Mouse (Mus musculus) MEL (cell line): ENCODE results near the gene Bpgm. TPM values are rescaled to one million over a fixed set of nuclear protein-coding genes. Genes with fewer than 3 reads are reported as not detected.

Source experiments
- DNase-seq: peaks from one replicate; pipeline ENCODE4 v3.0.0; 2011; ENCODE audit warnings: low read depth, low spot score
- H3K27ac ChIP-seq: 2 replicates; pipeline ENCODE4 v1.5.1; 2012; ENCODE audit warnings: low read depth, mild to moderate bottlenecking, control low read depth, low read length, moderate library complexity; ENCODE audit not compliant: control insufficient read depth
- H3K27me3 ChIP-seq, 2 experiments: fragments of 150-350 bp in 1 of 2; sonication (generic) in 1 of 2; 2 replicates each; pipeline ENCODE4 v1.6.1; 2012; ENCODE audit warnings: low read length in 2 of 2, mild to moderate bottlenecking in 2 of 2, improper control_type of control experiment in 1 of 2, moderate library complexity in 1 of 2; ENCODE audit not compliant: insufficient read depth in 2 of 2, control insufficient read depth in 1 of 2
- H3K36me3 ChIP-seq, 2 experiments: 2 replicates each; pipeline ENCODE4 v1.6.1; 2012 to 2014; ENCODE audit warnings: low read length in 2 of 2, improper control_type of control experiment in 1 of 2, inconsistent platforms in 1 of 2, mild to moderate bottlenecking in 1 of 2; ENCODE audit not compliant: insufficient read depth in 2 of 2, control insufficient read depth in 1 of 2
- H3K4me1 ChIP-seq, 2 experiments: fragments of 150-350 bp in 1 of 2; sonication (generic) in 1 of 2; 2 replicates each; pipeline ENCODE4 v1.6.1; 2012; ENCODE audit warnings: low read length in 2 of 2, improper control_type of control experiment in 1 of 2, mild to moderate bottlenecking in 1 of 2; ENCODE audit not compliant: insufficient read depth in 2 of 2, control insufficient read depth in 1 of 2
- H3K4me3 ChIP-seq, 2 experiments: fragments of 150-350 bp in 1 of 2; sonication (generic) in 1 of 2; 2 replicates each; pipeline ENCODE4 v1.5.1; 2012; ENCODE audit warnings: low read depth in 2 of 2, low read length in 2 of 2, mild to moderate bottlenecking in 2 of 2, moderate library complexity in 2 of 2, control low read depth in 1 of 2, improper control_type of control experiment in 1 of 2; ENCODE audit not compliant: control insufficient read depth in 1 of 2, insufficient read depth in 1 of 2
- H3K79me2 ChIP-seq: 2 replicates; pipeline ENCODE4 v1.6.1; 2012; ENCODE audit warnings: mild to moderate bottlenecking, low read length, moderate library complexity; ENCODE audit not compliant: control insufficient read depth, poor library complexity, insufficient read depth
- H3K9ac ChIP-seq: 2 replicates; pipeline ENCODE4 v1.6.1; 2012; ENCODE audit warnings: low read depth, mild to moderate bottlenecking, control low read depth, low read length, moderate library complexity; ENCODE audit not compliant: control insufficient read depth, poor library complexity, severe bottlenecking
- H3K9me3 ChIP-seq: fragments of 150-350 bp; sonication (generic); replicated peaks from 2 replicates; pipeline ENCODE4 v1.6.1; 2012; ENCODE audit warnings: mild to moderate bottlenecking, low read length, improper control_type of control experiment, moderate library complexity; ENCODE audit not compliant: insufficient read depth
- BHLHE40 ChIP-seq: IDR thresholded peaks from 2 replicates; pipeline ENCODE4 v1.6.1; 2012; ENCODE audit warnings: low read depth, mild to moderate bottlenecking, inconsistent platforms, low read length, improper control_type of control experiment, borderline replicate concordance
- CHD1 ChIP-seq: IDR thresholded peaks from 2 replicates; pipeline ENCODE4 v1.6.1; 2012; ENCODE audit warnings: low read depth, mild to moderate bottlenecking, inconsistent platforms, low read length, improper control_type of control experiment
- CHD2 ChIP-seq: IDR thresholded peaks from 2 replicates; pipeline ENCODE4 v1.6.1; 2011; ENCODE audit warnings: low read length, improper control_type of control experiment
- CTCF ChIP-seq, 3 experiments: IDR thresholded peaks in 2 of 3; conservative IDR thresholded peaks in 1 of 3; 2 replicates each; pipeline ENCODE4 v1.5.1; 2011 to 2012; ENCODE audit warnings: low read length in 3 of 3, low read depth in 2 of 3, mild to moderate bottlenecking in 2 of 3, improper control_type of control experiment in 1 of 3, inconsistent platforms in 1 of 3, mixed read lengths in 1 of 3, moderate library complexity in 1 of 3; ENCODE audit not compliant: control insufficient read depth in 1 of 3, insufficient read depth in 1 of 3, poor library complexity in 1 of 3, severe bottlenecking in 1 of 3
- E2F4 ChIP-seq: IDR thresholded peaks from 2 replicates; pipeline ENCODE4 v1.6.1; 2011; ENCODE audit warnings: low read depth, low read length, improper control_type of control experiment, borderline replicate concordance
- ELF1 ChIP-seq: IDR thresholded peaks from 2 replicates; pipeline ENCODE4 v1.6.1; 2014; ENCODE audit warnings: low read depth, mild to moderate bottlenecking, inconsistent platforms, low read length, improper control_type of control experiment, moderate library complexity
- EP300 ChIP-seq, 2 experiments: IDR thresholded peaks; 2 replicates each; pipeline ENCODE4 v1.6.1; 2011; ENCODE audit warnings: improper control_type of control experiment in 2 of 2, low read length in 2 of 2, low read depth in 1 of 2, mild to moderate bottlenecking in 1 of 2
- GABPA ChIP-seq: IDR thresholded peaks from 2 replicates; pipeline ENCODE4 v1.6.1; 2012; ENCODE audit warnings: low read depth, mild to moderate bottlenecking, inconsistent platforms, low read length, improper control_type of control experiment, moderate library complexity
- GATA1 ChIP-seq: IDR thresholded peaks from 2 replicates; pipeline ENCODE4 v1.6.1; 2011; ENCODE audit warnings: low read depth, low read length, improper control_type of control experiment
- HCFC1 ChIP-seq: IDR thresholded peaks from 2 replicates; pipeline ENCODE4 v1.6.1; 2012; ENCODE audit warnings: low read depth, mild to moderate bottlenecking, inconsistent platforms, low read length, improper control_type of control experiment, moderate library complexity
- JUND ChIP-seq: IDR thresholded peaks from 2 replicates; pipeline ENCODE4 v1.6.1; 2011; ENCODE audit warnings: low read depth, mild to moderate bottlenecking, improper control_type of control experiment, low read length
- MAFK ChIP-seq: IDR thresholded peaks from 2 replicates; pipeline ENCODE4 v1.6.1; 2011; ENCODE audit warnings: low read depth, mild to moderate bottlenecking, low read length, improper control_type of control experiment, borderline replicate concordance
- MAX ChIP-seq: IDR thresholded peaks from 2 replicates; pipeline ENCODE4 v1.6.1; 2011; ENCODE audit warnings: low read length, improper control_type of control experiment
- MEF2A ChIP-seq: IDR thresholded peaks from 2 replicates; pipeline ENCODE4 v1.6.1; 2014; ENCODE audit warnings: low read depth, mild to moderate bottlenecking, inconsistent platforms, low read length, improper control_type of control experiment; ENCODE audit not compliant: poor library complexity, insufficient replicate concordance, severe bottlenecking; ENCODE audit errors: extremely low read depth
- MXI1 ChIP-seq: IDR thresholded peaks from 2 replicates; pipeline ENCODE4 v1.6.1; 2011; ENCODE audit warnings: mild to moderate bottlenecking, low read depth, low read length, improper control_type of control experiment
- MYB ChIP-seq: IDR thresholded peaks from 2 replicates; pipeline ENCODE4 v1.6.1; 2011; ENCODE audit warnings: mild to moderate bottlenecking, low read depth, low read length, improper control_type of control experiment
- NRF1 ChIP-seq: IDR thresholded peaks from 2 replicates; pipeline ENCODE4 v1.6.1; 2014; ENCODE audit warnings: low read depth, mild to moderate bottlenecking, inconsistent platforms, low read length, improper control_type of control experiment, moderate library complexity; ENCODE audit not compliant: poor library complexity, insufficient read depth, severe bottlenecking
- POLR2A ChIP-seq, 2 experiments: IDR thresholded peaks; 2 replicates each; pipeline ENCODE4 v1.6.1; 2011 to 2012; ENCODE audit warnings: low read length in 2 of 2, mild to moderate bottlenecking in 2 of 2, control low read depth in 1 of 2, improper control_type of control experiment in 1 of 2, low read depth in 1 of 2, moderate library complexity in 1 of 2; ENCODE audit not compliant: control insufficient read depth in 1 of 2, insufficient read depth in 1 of 2, poor library complexity in 1 of 2
- POLR2AphosphoS5 ChIP-seq: IDR thresholded peaks from 2 replicates; pipeline ENCODE4 v1.6.1; 2012; ENCODE audit warnings: low read depth, borderline replicate concordance, mild to moderate bottlenecking, inconsistent platforms, low read length, moderate library complexity, mixed read lengths
- RAD21 ChIP-seq: IDR thresholded peaks from 2 replicates; pipeline ENCODE4 v1.6.1; 2011; ENCODE audit warnings: mild to moderate bottlenecking, low read depth, low read length, improper control_type of control experiment
- TAL1 ChIP-seq: IDR thresholded peaks from 2 replicates; pipeline ENCODE4 v1.6.1; 2012; ENCODE audit warnings: mild to moderate bottlenecking, inconsistent platforms, low read length, moderate library complexity, mixed read lengths
- TBP ChIP-seq: IDR thresholded peaks from 2 replicates; pipeline ENCODE4 v1.8.0; 2011; ENCODE audit warnings: low read depth, low read length, improper control_type of control experiment
- TCF12 ChIP-seq: IDR thresholded peaks from 2 replicates; pipeline ENCODE4 v1.6.1; 2014; ENCODE audit warnings: low read depth, mild to moderate bottlenecking, inconsistent platforms, low read length, improper control_type of control experiment, moderate library complexity
- UBTF ChIP-seq: IDR thresholded peaks from 2 replicates; pipeline ENCODE4 v1.6.1; 2012; ENCODE audit warnings: low read depth, mild to moderate bottlenecking, inconsistent platforms, low read length, improper control_type of control experiment, moderate library complexity, borderline replicate concordance; ENCODE audit not compliant: insufficient read depth
- USF2 ChIP-seq, 2 experiments: IDR thresholded peaks; 2 replicates each; pipeline ENCODE4 v1.6.1; 2011 to 2012; ENCODE audit warnings: improper control_type of control experiment in 2 of 2, low read length in 2 of 2, borderline replicate concordance in 1 of 2, inconsistent platforms in 1 of 2, low read depth in 1 of 2, mild to moderate bottlenecking in 1 of 2; ENCODE audit not compliant: insufficient read depth in 1 of 2
- ZC3H11A ChIP-seq: IDR thresholded peaks from 2 replicates; pipeline ENCODE4 v1.6.1; 2012; ENCODE audit warnings: low read depth, mild to moderate bottlenecking, inconsistent platforms, low read length, improper control_type of control experiment
- ZKSCAN1 ChIP-seq: IDR thresholded peaks from 2 replicates; pipeline ENCODE4 v1.6.1; 2012; ENCODE audit warnings: low read depth, mild to moderate bottlenecking, inconsistent platforms, low read length, improper control_type of control experiment, moderate library complexity
- ZMIZ1 ChIP-seq: IDR thresholded peaks from 2 replicates; pipeline ENCODE4 v1.6.1; 2012; ENCODE audit warnings: low read depth, mild to moderate bottlenecking, inconsistent platforms, low read length, improper control_type of control experiment, moderate library complexity
- ZNF384 ChIP-seq: IDR thresholded peaks from 2 replicates; pipeline ENCODE4 v1.6.1; 2012; ENCODE audit warnings: low read depth, mild to moderate bottlenecking, inconsistent platforms, low read length, improper control_type of control experiment
- polyA plus RNA-seq, 2 experiments: library from polyadenylated mRNA; stranded (reverse) in 1 of 2; unstranded in 1 of 2; fragments of >175 nt in 1 of 2; fragments of >200 nt in 1 of 2; gene quantifications; 2 replicates each; pipeline versions ENCODE4 v1.2.1 to v1.2.4; 2012; ENCODE audit warnings: low replicate concordance in 2 of 2, low read depth in 1 of 2; ENCODE audit not compliant: insufficient read length in 2 of 2, insufficient read depth in 1 of 2, missing spikeins in 1 of 2
- total RNA-seq: library from RNA; depleted of rRNA; stranded (reverse); fragments of 300-350 nt; gene quantifications from 2 replicates; pipeline ENCODE4 v1.2.3, GENCODE M21; 2012

The Bpgm gene
- total and polyA plus RNA-seq, 3 experiments = 11.1 to 14.1 TPM; not detected in 1

- no peak for DNase-seq
- TF ChIP-seq UBTF (no peak), BHLHE40 (no peak), CTCF (IDR thresholded peaks at IDR 0.05 in 2 of 3, conservative IDR thresholded peaks at IDR 0.05 in 1 of 3; ENCODE audit: control insufficient read depth in 1 of 3, insufficient read depth in 1 of 3, low read depth in 2 of 3, low read length in 3 of 3, poor library complexity in 1 of 3, severe bottlenecking in 1 of 3) (no peak), NRF1 (no peak), MAFK (no peak), E2F4 (no peak), TBP (no peak), JUND (no peak), TCF12 (no peak), MYB (no peak), RAD21 (no peak), ZC3H11A (no peak), CHD2 (no peak), POLR2AphosphoS5 (no peak), ELF1 (no peak), GABPA (no peak), MXI1 (no peak), GATA1 (no peak), MEF2A (no peak), ZMIZ1 (no peak)
- TF ChIP-seq, all 39 proteins: peak for 0
- H3K9ac ChIP-seq = no peak overlapping the region
- no peak overlapping the region for H3K27ac ChIP-seq
- no peaks in the 10 kb centered on the region for H3K9me3 ChIP-seq
- peaks cover 5 to 18% of the 10 kb centered on the region in 2 experiments for H3K4me1 ChIP-seq
- H3K79me2 ChIP-seq = no peaks in the 10 kb centered on the region
- H3K36me3 ChIP-seq = peaks cover 0 to 14% of the 10 kb centered on the region in 2 experiments; a peak in 2 of 4 replicates
- H3K4me3 ChIP-seq = no peak overlapping the region
- H3K27me3 ChIP-seq = peaks cover 0 to 1% of the 10 kb centered on the region in 2 experiments; a peak in 2 of 4 replicates
Observed at GRCm38 (mm10) chr6:34515098-34515782, 39.2 kb downstream of the Bpgm start.

- Histone ChIP-seq H3K9me3 (no peaks in the 10 kb centered on the region), H3K79me2 (no peaks in the 10 kb centered on the region), H3K27me3 (peaks cover 0 to 1% of the 10 kb centered on the region in 2 experiments; a peak in 2 of 4 replicates), H3K4me1 (peaks cover 3 to 18% of the 10 kb centered on the region in 2 experiments), H3K27ac (no peak overlapping the region), H3K4me3 (no peak overlapping the region), H3K9ac (no peak overlapping the region), H3K36me3 (peaks cover 0 to 12% of the 10 kb centered on the region in 2 experiments; a peak in 2 of 4 replicates)
- no peak for DNase-seq
- no peak for TF ChIP-seq CHD1
- TF ChIP-seq MXI1 = no peak
- no peak for TF ChIP-seq TBP
- TF ChIP-seq RAD21 = no peak
- no peak for TF ChIP-seq UBTF
- no peak for TF ChIP-seq TCF12
- TF ChIP-seq POLR2A (IDR thresholded peaks at IDR 0.05; ENCODE audit: control insufficient read depth in 1 of 2, insufficient read depth in 1 of 2, low read depth in 1 of 2, low read length in 2 of 2, poor library complexity in 1 of 2) = no peak
- TF ChIP-seq MAFK = no peak
- no peak for TF ChIP-seq MAX
- no peak for TF ChIP-seq USF2 (IDR thresholded peaks at IDR 0.05; ENCODE audit: borderline replicate concordance in 1 of 2, insufficient read depth in 1 of 2, low read depth in 1 of 2, low read length in 2 of 2)
- no peak for TF ChIP-seq CHD2
- no peak for TF ChIP-seq MYB
- TF ChIP-seq HCFC1 = no peak
- no peak for TF ChIP-seq NRF1
- no peak for TF ChIP-seq TAL1
- TF ChIP-seq ZKSCAN1 = no peak
- no peak for TF ChIP-seq MEF2A
- TF ChIP-seq GATA1 = no peak
- no peak for TF ChIP-seq EP300 (IDR thresholded peaks at IDR 0.05; ENCODE audit: low read depth in 1 of 2, low read length in 2 of 2)
- TF ChIP-seq ZNF384 = no peak
Observed at GRCm38 (mm10) chr6:34515783-34516099, 39.7 kb downstream of the Bpgm start.
